Mouse (Mus musculus): ENCODE data around the gene Hint1. TPM values are rescaled to one million over a fixed set of nuclear protein-coding genes. Genes with fewer than 3 reads are reported as not detected.
"Not testable (repeated sequence)": the region's sequence is repeated elsewhere in the genome, so short reads cannot be mapped to it uniquely, and the experiment has no call there.

Gene Hint1
- polyA plus RNA-seq, 1 experiment: 143 TPM

- Histone ChIP-seq H3K27me3 (ENCODE audit: control insufficient read depth) (no peaks in the 10 kb centered on the region), H3K4me1 (ENCODE audit: control insufficient read depth) (peaks cover 1% of the 10 kb centered on the region; the same call in 1 of the 2 replicates), H3K9me3 (ENCODE audit: control insufficient read depth, low read length) (no peaks in the 10 kb centered on the region), H3K4me3 (replicated peaks) (no peak overlapping the region), H3K36me3 (ENCODE audit: control insufficient read depth) (no peaks in the 10 kb centered on the region)
- TF ChIP-seq TAL1 (IDR thresholded peaks at IDR 0.05; ENCODE audit: low read length) (no peak), GATA1 (IDR thresholded peaks at IDR 0.05; ENCODE audit: low read length) (no peak)
Observed at GRCm38 (mm10) chr11:54839696-54840095, 26.5 kb upstream of the Hint1 start.

DNA sequence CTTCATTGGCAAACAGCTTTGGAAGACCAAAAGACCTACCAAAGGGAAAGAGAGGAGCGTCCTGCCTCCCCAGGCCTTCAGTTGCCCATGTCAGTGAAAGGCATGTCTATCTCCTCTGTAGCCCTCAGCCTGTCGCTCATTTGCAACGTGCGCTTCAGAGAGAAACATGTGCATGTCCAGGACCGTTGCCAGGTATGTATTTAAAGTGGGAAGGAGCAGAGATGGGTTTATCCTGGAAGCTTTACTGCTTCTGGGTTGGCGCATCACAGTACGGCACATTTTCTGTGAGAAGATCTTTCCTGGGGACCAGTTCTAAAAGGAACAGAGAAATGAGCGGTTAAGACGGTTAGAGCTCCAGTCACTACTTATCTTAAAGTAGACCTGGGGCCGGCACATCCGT is 25.3 kb upstream of the Hint1 start:
- no peaks in the 10 kb centered on the region for H3K36me3 ChIP-seq (ENCODE audit: control insufficient read depth)
- no peak overlapping the region for H3K4me3 ChIP-seq (replicated peaks)
- no peak for TF ChIP-seq GATA1 (IDR thresholded peaks at IDR 0.05; ENCODE audit: low read length)
- TF ChIP-seq TAL1 (IDR thresholded peaks at IDR 0.05; ENCODE audit: low read length): no peak
- no peaks in the 10 kb centered on the region for H3K9me3 ChIP-seq (ENCODE audit: control insufficient read depth, low read length)
- no peaks in the 10 kb centered on the region for H3K27me3 ChIP-seq (ENCODE audit: control insufficient read depth)
- peaks cover 1% of the 10 kb centered on the region; the same call in 1 of the 2 replicates for H3K4me1 ChIP-seq (ENCODE audit: control insufficient read depth)

DNA sequence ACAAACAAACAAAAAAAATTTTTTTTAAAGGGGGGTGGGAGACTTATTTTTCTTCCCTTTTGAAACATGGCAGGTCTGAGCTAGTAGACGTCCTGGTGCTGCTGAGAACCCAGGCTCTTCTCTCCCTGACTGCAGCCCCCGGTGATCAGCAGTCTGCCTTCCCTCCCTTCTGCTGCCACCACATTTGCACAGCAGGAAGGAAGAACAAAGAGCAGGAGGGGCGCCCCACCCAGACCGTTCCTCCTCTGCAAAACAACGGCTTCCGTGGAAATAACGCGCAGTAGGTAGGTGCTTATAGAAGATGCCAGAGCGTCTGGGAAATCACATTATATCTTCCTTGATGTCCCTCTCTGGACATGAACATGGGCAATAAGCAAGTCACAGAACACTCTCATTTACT is 21.8 kb upstream of the Hint1 start:
- TF ChIP-seq TAL1 (IDR thresholded peaks at IDR 0.05; ENCODE audit: low read length): no peak
- Histone ChIP-seq H3K9me3 (ENCODE audit: control insufficient read depth, low read length) (no peaks in the 10 kb centered on the region), H3K27me3 (ENCODE audit: control insufficient read depth) (no peaks in the 10 kb centered on the region), H3K4me1 (ENCODE audit: control insufficient read depth) (peaks cover 1% of the 10 kb centered on the region; the same call in 1 of the 2 replicates), H3K4me3 (replicated peaks) (no peak overlapping the region), H3K36me3 (ENCODE audit: control insufficient read depth) (no peaks in the 10 kb centered on the region)

DNA sequence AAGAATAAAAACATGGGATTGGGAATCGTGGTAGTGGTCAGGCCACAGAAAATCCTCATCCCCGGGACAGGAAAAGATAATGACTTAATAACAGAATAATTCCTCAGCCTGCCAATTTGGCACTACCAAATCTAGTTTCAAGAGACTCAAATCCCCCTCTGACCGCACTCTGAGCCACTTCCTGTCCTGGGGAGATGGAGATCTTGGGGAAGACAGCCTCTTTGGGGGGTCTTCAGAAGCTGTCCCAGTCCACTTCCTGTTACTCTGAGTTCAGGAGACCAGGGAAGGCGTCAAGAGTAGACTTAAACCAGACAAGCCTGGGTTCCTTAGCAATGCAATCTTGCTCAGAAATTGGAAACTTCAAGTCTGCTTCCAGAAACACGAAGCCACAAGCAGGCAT is 21.2 kb upstream of the Hint1 start:
- H3K4me3 ChIP-seq (replicated peaks): no peak overlapping the region
- no peaks in the 10 kb centered on the region for H3K9me3 ChIP-seq (ENCODE audit: control insufficient read depth, low read length)
- no peak for TF ChIP-seq GATA1 (IDR thresholded peaks at IDR 0.05; ENCODE audit: low read length)
- TF ChIP-seq TAL1 (IDR thresholded peaks at IDR 0.05; ENCODE audit: low read length): no peak
- H3K27me3 ChIP-seq (ENCODE audit: control insufficient read depth): no peaks in the 10 kb centered on the region
- H3K4me1 ChIP-seq (ENCODE audit: control insufficient read depth): peaks cover 4% of the 10 kb centered on the region
- no peaks in the 10 kb centered on the region for H3K36me3 ChIP-seq (ENCODE audit: control insufficient read depth)

- no peak for TF ChIP-seq GATA1 (IDR thresholded peaks at IDR 0.05; ENCODE audit: low read length)
- TF ChIP-seq TAL1 (IDR thresholded peaks at IDR 0.05; ENCODE audit: low read length): no peak
- Histone ChIP-seq H3K4me1 (ENCODE audit: control insufficient read depth) (peaks cover 7% of the 10 kb centered on the region), H3K4me3 (replicated peaks) (no peak overlapping the region)
Observed at GRCm38 (mm10) chr11:54845470-54846442, 20.4 kb upstream of the Hint1 start.

DNA sequence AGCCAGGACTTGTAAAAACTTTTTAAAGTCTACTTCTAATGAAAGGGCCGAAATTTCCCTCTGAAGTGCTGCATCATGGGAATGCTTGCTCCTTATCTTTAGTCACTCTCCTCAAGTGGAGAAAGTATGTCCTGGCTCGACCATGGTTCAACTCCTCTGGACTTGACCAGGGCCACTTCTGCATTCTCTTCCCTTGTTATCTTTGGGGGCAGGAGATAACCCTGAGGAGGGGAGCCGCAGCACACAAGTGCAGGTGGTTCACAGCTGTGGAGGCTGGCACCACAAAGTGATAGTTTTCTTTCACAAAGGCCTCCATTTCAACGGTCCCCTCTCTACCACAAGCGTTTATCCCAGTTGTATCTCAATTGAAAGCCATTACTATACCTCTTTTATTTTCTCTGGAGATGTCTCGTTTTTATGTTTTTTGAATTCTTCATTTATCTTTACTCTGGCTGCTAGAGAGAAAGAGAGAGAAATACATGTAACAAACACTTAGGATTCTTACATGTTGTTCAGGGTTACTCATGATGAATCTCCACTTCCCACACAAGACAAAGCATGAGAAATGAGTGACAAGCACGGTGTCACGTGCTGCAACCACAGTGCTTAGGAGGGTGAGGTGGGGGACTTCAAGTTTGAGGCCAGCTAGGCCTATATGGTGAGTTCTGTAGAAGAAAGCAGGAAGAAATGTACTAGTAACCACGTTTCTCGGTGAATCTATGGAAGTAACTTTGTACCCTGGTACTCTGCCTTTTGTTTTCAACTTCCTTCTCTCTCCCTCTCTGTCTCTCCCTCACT is 16.0 kb upstream of the Hint1 start:
- no peak for TF ChIP-seq TAL1 (IDR thresholded peaks at IDR 0.05; ENCODE audit: low read length)
- no peak for TF ChIP-seq GATA1 (IDR thresholded peaks at IDR 0.05; ENCODE audit: low read length)
- Histone ChIP-seq H3K27me3 (ENCODE audit: control insufficient read depth) (no peaks in the 10 kb centered on the region), H3K9me3 (ENCODE audit: control insufficient read depth, low read length) (no peaks in the 10 kb centered on the region), H3K36me3 (ENCODE audit: control insufficient read depth) (no peaks in the 10 kb centered on the region), H3K4me3 (replicated peaks) (no peak overlapping the region), H3K4me1 (ENCODE audit: control insufficient read depth) (peaks cover 6% of the 10 kb centered on the region)

More at GRCm38 (mm10) chr11:54845470-54846442, 20.4 kb upstream of the Hint1 start:
- Histone ChIP-seq H3K27me3 (ENCODE audit: control insufficient read depth) (no peaks in the 10 kb centered on the region), H3K36me3 (ENCODE audit: control insufficient read depth) (no peaks in the 10 kb centered on the region), H3K9me3 (ENCODE audit: control insufficient read depth, low read length) (no peaks in the 10 kb centered on the region)

- no peaks in the 10 kb centered on the region for H3K9me3 ChIP-seq (ENCODE audit: control insufficient read depth, low read length)
- no peaks in the 10 kb centered on the region for H3K27me3 ChIP-seq (ENCODE audit: control insufficient read depth)
- H3K4me1 ChIP-seq (ENCODE audit: control insufficient read depth): peaks cover 6% of the 10 kb centered on the region
- H3K4me3 ChIP-seq (replicated peaks): no peak overlapping the region
- no peak for TF ChIP-seq GATA1 (IDR thresholded peaks at IDR 0.05; ENCODE audit: low read length)
- TF ChIP-seq TAL1 (IDR thresholded peaks at IDR 0.05; ENCODE audit: low read length): no peak
- no peaks in the 10 kb centered on the region for H3K36me3 ChIP-seq (ENCODE audit: control insufficient read depth)
Observed at GRCm38 (mm10) chr11:54851656-54852055, 14.5 kb upstream of the Hint1 start.

DNA sequence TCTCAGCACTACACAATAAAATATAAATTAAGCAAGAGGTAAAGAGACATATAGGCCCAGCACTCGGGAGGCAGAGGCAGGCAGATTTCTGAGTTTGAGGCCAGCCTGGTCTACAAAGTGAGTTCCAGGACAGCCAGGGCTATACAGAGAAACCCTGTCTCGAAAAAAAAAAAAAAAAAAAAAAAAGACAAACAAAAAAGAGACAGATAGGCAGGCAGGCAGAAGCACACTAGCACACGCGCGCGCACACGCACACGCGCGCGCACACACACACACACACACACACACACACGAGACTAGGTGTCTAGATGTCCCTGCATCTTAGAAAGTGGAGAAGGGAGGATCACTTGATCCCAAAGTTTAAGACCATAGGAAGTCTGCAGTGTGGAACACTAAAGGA is 7.3 kb upstream of the Hint1 start:
- not testable (repeated sequence) for H3K9me3 ChIP-seq (ENCODE audit: control insufficient read depth, low read length); H3K36me3 ChIP-seq (ENCODE audit: control insufficient read depth); H3K27me3 ChIP-seq (ENCODE audit: control insufficient read depth); H3K4me3 ChIP-seq (replicated peaks)
- peaks cover 33% of the 10 kb centered on the region for H3K4me1 ChIP-seq (ENCODE audit: control insufficient read depth)

Measured in erythroblast, embryonic 14.5 days (primary cell).